Mouse (Mus musculus) forebrain, postnatal 0 days (tissue): ENCODE measurements around the gene Tmem159. TPM values are rescaled to one million over a fixed set of nuclear protein-coding genes. Genes with fewer than 3 reads are reported as not detected.

ENCODE experiments used
- ATAC-seq: fragments of 200-750 bp; cut with Nextera tagmentation; 2 replicates; pipeline ENCODE4 v1.8.0; 2017; ENCODE audit warnings: mild to moderate bottlenecking, moderate library complexity
- DNase-seq: peaks from one replicate; pipeline ENCODE4 v3.0.0-alpha.2; 2015
- H3K27ac ChIP-seq: fragments of 300-500 bp; sonication (generic); 2 replicates; pipeline ENCODE4 v1.5.1; 2014; ENCODE audit warnings: low read depth, mild to moderate bottlenecking, antibody characterized with exemption, low read length, moderate library complexity, mixed read lengths
- H3K27me3 ChIP-seq: fragments of 300-500 bp; sonication (generic); 2 replicates; pipeline ENCODE4 v1.6.1; 2014; ENCODE audit warnings: mild to moderate bottlenecking, low read length, mixed read lengths; ENCODE audit not compliant: insufficient read depth
- H3K36me3 ChIP-seq: fragments of 300-500 bp; sonication (generic); 2 replicates; pipeline ENCODE4 v1.6.1; 2014; ENCODE audit warnings: mild to moderate bottlenecking, moderate library complexity; ENCODE audit not compliant: insufficient read depth
- H3K4me1 ChIP-seq: fragments of 300-500 bp; sonication (generic); 2 replicates; pipeline ENCODE4 v1.6.1; 2014; ENCODE audit warnings: antibody characterized with exemption; ENCODE audit not compliant: insufficient read depth
- H3K4me2 ChIP-seq: fragments of 300-500 bp; sonication (generic); 2 replicates; pipeline ENCODE4 v1.6.1; 2014; ENCODE audit warnings: low read depth, mild to moderate bottlenecking, moderate library complexity
- H3K4me3 ChIP-seq: fragments of 300-500 bp; sonication (generic); 2 replicates; pipeline ENCODE4 v1.5.1; 2014; ENCODE audit warnings: low read depth, low read length, mixed read lengths
- H3K9ac ChIP-seq: fragments of 300-500 bp; sonication (generic); 2 replicates; pipeline ENCODE4 v1.6.1; 2014; ENCODE audit warnings: mild to moderate bottlenecking
- H3K9me3 ChIP-seq: fragments of 300-500 bp; sonication (generic); 2 replicates; pipeline ENCODE4 v1.6.1; 2016; ENCODE audit warnings: low read length
- CTCF ChIP-seq: sonication (generic); IDR thresholded peaks from 2 replicates; pipeline ENCODE4 v1.5.1; 2016; ENCODE audit warnings: antibody characterized with exemption, control low read depth, low read depth
- WGBS: fragments of 180-500 bp; shearing (Covaris S2); extraction: QIAGEN DNeasy Blood & Tissue Kit; methylation state at CpG from one replicate; pipeline ENCODE4 v1.1.7; 2014; 5-methylcytosine and 5-hydroxymethylcytosine counted together
- polyA plus RNA-seq: library from polyadenylated mRNA; unstranded; fragments of >200 nt; fragmentation: Nextera tagmentation; extraction: Ambion mirVana; gene quantifications from 2 replicates; pipeline ENCODE4 v1.2.1, GENCODE M21; 2015
- total RNA-seq: library from RNA; depleted of rRNA; stranded (reverse); fragments of >200 nt; gene quantifications from 2 replicates; pipeline ENCODE4 v1.2.3, GENCODE M21; 2014; rRNA removed

Tmem159 gene
- total and polyA plus RNA-seq, 2 experiments from 2014 or later: 14.6 to 17.4 TPM

DNA sequence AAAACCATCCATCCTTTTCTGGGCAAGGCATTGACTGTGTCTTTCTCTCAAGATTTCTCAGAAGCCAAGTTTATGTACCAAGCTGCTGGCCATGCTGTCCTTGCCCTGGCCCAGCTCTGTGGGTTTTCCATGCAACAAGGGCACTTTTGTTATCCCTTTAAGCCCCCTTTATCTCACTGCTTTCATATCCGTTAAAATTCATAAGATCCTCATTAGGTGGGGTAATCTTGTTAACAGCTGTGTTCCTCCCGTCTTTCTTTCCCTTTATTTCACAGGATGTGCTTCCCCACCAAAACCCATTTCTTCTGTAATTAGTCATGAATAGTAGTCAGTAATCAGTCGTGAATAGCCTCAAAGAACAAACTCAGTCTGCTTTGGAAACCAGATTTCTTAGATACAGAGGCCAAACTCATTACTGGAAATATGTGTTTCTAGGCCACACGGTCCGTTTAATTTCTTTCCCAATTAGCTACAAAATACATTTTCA, 55.5 kb downstream of the Tmem159 start:
- peaks cover 11% of the 10 kb centered on the region for H3K4me1 ChIP-seq
- no peaks in the 10 kb centered on the region for H3K27me3 ChIP-seq
- ATAC-seq: peak; percentile 71
- no peak overlapping the region for H3K4me2 ChIP-seq
- H3K9ac ChIP-seq: no peak overlapping the region
- H3K27ac ChIP-seq: peak overlapping the region; percentile 42; the same call in 1 of the 2 replicates
- no peaks in the 10 kb centered on the region for H3K9me3 ChIP-seq
- WGBS: 9% methylated on average over 5 of the region's 5 CpGs
- peak; percentile 36 for DNase-seq
- TF ChIP-seq CTCF: no peak
- no peaks in the 10 kb centered on the region for H3K36me3 ChIP-seq
- H3K4me3 ChIP-seq: no peak overlapping the region

DNA sequence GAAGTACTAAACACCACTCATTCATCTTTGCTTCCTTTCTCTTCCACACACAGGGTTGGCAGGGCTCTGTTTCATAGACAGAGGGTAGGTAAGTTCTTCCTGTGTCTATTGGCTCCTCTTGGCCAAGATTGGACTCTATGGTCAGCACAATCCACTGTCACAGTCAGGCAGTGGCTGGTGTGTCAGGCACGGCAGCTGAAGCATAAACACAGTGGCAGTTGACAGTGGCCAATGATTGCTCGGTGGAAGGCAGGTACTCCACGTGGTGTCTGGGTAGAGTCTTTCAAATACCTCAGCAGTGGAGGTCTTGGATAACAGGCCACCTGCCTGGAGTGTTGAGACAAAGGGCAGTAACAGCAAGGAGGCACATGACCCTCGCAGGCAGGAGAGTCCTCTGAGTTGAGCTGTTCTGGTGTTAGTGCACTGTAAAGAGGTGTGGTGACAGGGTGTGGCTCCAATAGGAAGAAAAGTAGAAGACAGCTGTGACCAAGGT, 56.0 kb downstream of the Tmem159 start:
- Histone ChIP-seq H3K27me3 (no peaks in the 10 kb centered on the region), H3K9me3 (no peaks in the 10 kb centered on the region), H3K4me2 (no peak overlapping the region), H3K4me1 (peaks cover 11% of the 10 kb centered on the region), H3K4me3 (no peak overlapping the region), H3K27ac (peak overlapping the region; percentile 42; the same call in 1 of the 2 replicates), H3K9ac (no peak overlapping the region), H3K36me3 (no peaks in the 10 kb centered on the region)
- ATAC-seq (peak; percentile 30), DNase-seq (no peak)
- TF ChIP-seq CTCF: no peak
- 14% methylated on average over 4 of the region's 4 CpGs for WGBS

DNA sequence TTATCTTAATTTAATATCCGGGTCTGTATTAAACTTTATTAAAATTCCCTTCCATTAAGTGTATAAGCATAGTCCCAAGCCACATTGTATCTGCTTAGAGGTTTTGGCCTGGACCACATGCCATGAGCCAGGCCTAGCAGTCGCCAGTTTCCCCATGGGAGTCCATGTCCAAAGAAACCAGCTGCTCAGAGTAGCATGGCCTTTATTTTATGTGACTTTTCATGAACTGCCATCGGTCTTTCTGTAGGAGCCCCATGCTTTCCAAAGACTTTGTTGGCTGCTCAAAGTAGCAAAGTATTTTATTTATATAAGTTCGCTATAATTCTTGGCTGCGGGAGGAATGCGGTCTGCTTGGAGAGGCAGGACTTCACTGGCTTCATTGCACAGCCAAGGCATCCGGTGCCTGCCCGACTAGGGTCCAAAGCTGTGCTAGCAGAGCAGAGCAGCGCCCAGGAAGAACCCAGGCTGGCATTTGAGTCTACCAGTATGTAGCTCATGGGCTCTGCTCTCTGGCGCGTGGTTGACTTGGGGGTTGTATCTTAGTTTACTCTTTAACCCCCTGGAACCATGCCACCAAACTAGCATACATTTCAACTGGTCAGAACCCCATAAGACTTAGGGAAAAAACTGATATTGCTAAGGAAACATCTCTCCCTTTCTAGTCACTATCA, 61.6 kb downstream of the Tmem159 start:
- no peaks in the 10 kb centered on the region for H3K27me3 ChIP-seq
- TF ChIP-seq CTCF: no peak

More for the DNA sequence above, 61.6 kb downstream of the Tmem159 start:
- Histone ChIP-seq H3K27ac (no peak overlapping the region), H3K9me3 (no peaks in the 10 kb centered on the region), H3K36me3 (no peaks in the 10 kb centered on the region), H3K4me1 (no peaks in the 10 kb centered on the region), H3K4me3 (no peak overlapping the region), H3K4me2 (no peak overlapping the region), H3K9ac (no peak overlapping the region)
- ATAC-seq (no peak), DNase-seq (no peak)
- 92% methylated on average over 11 of the region's 11 CpGs for WGBS

Other genes starting within 250 kb of the Tmem159 start
- gene Lyrm1, start 206.5 kb upstream of the Tmem159 start, total RNA-seq: 22.3 and 23.0 TPM in 2 replicates
- gene Lyrm1, start 206.5 kb upstream of the Tmem159 start, polyA plus RNA-seq: 24.4 and 25.6 TPM in 2 replicates
- gene Dcun1d3, start 206.1 kb upstream of the Tmem159 start, total RNA-seq: 10.8 and 14.6 TPM in 2 replicates
- 6.8 and 9.0 TPM in 2 replicates for gene Dcun1d3, start 206.1 kb upstream of the Tmem159 start, polyA plus RNA-seq
- 0.81 and 1.5 TPM in 2 replicates for gene Dnah3, start 7.1 kb upstream of the Tmem159 start, total RNA-seq
- 0.15 and 0.25 TPM in 2 replicates for gene Dnah3, start 7.1 kb upstream of the Tmem159 start, polyA plus RNA-seq
- gene Zp2, start 42.9 kb downstream of the Tmem159 start, total RNA-seq: 1.5 TPM in 1 of 2 replicates, not detected in the other
- 0.08 and 0.19 TPM in 2 replicates for gene Zp2, start 42.9 kb downstream of the Tmem159 start, polyA plus RNA-seq
- gene Anks4b, start 71.5 kb downstream of the Tmem159 start, total RNA-seq: 0.15 TPM in 1 of 2 replicates, not detected in the other
- gene Anks4b, start 71.5 kb downstream of the Tmem159 start, polyA plus RNA-seq: 0.04 TPM in 1 of 2 replicates, not detected in the other
- 133 and 144 TPM in 2 replicates for gene Crym, start 99.8 kb downstream of the Tmem159 start, total RNA-seq
- gene Crym, start 99.8 kb downstream of the Tmem159 start, polyA plus RNA-seq: 127 and 171 TPM in 2 replicates
- 0.24 TPM in 1 of 2 replicates, not detected in the other for gene Abca14, start 101.6 kb downstream of the Tmem159 start, total RNA-seq
- gene Abca14, start 101.6 kb downstream of the Tmem159 start, polyA plus RNA-seq: not detected in 2 replicates
- gene Abca15, start 226.3 kb downstream of the Tmem159 start, total RNA-seq: not detected in 2 replicates
- gene Abca15, start 226.3 kb downstream of the Tmem159 start, polyA plus RNA-seq: not detected in 2 replicates